Mouse (Mus musculus) layer of hippocampus, adult 9-11 months (tissue): ENCODE measurements around the gene Znrd1as.
"Not testable (repeated sequence)": the region's sequence is repeated elsewhere in the genome, so short reads cannot be mapped to it uniquely, and the experiment has no call there.

ENCODE experiments used
- DNase-seq: peaks from one replicate; pipeline ENCODE4 v3.0.0; 2022

Znrd1as gene

GRCm38 (mm10) chr17:36950981-36951947, 7.1 kb upstream of the Znrd1as start, which contains the start of gene Ppp1r11:
Ppp1r11 (minus strand) TSS chr17:36951741.
- DNase-seq, result peak; percentile 97

GRCm38 (mm10) chr17:36952631-36953030, 5.8 kb upstream of the Znrd1as start:
- no peak for DNase-seq

- DNase-seq, result no peak
These were observed 5.3 kb upstream of the Znrd1as start for GRCm38 (mm10) chr17:36953062-36953461.

- no peak for DNase-seq
These were observed 492 bp downstream of the Znrd1as start for GRCm38 (mm10) chr17:36958884-36959283.

- no peak for DNase-seq
These were observed 2.7 kb downstream of the Znrd1as start for GRCm38 (mm10) chr17:36961125-36961524.

- DNase-seq, result no peak
These were observed 8.5 kb downstream of the Znrd1as start for GRCm38 (mm10) chr17:36966875-36967274.

- no peak for DNase-seq
These were observed 12.0 kb downstream of the Znrd1as start for GRCm38 (mm10) chr17:36970316-36970890.

GRCm38 (mm10) chr17:36971172-36971850, 12.9 kb downstream of the Znrd1as start:
- DNase-seq, result no peak

GRCm38 (mm10) chr17:36972791-36973190, 14.4 kb downstream of the Znrd1as start:
- DNase-seq, result no peak

GRCm38 (mm10) chr17:36973271-36973787, 14.9 kb downstream of the Znrd1as start:
- DNase-seq, result no peak

GRCm38 (mm10) chr17:36981221-36981813, 22.9 kb downstream of the Znrd1as start, which contains the start of gene 2410137M14Rik:
2410137M14Rik (minus strand) TSS chr17:36981237.
- DNase-seq, result no peak

GRCm38 (mm10) chr17:36981845-36982244, 23.5 kb downstream of the Znrd1as start:
- no peak for DNase-seq

GRCm38 (mm10) chr17:36982253-36983155, 24.1 kb downstream of the Znrd1as start:
- DNase-seq, result no peak

- no peak for DNase-seq
These were observed 30.1 kb downstream of the Znrd1as start for GRCm38 (mm10) chr17:36988475-36988874.

GRCm38 (mm10) chr17:36989437-36989836, 31.0 kb downstream of the Znrd1as start, which contains the start of gene H2-M5:
H2-M5 (minus strand) TSS chr17:36989537.
- DNase-seq, result no peak

GRCm38 (mm10) chr17:36990630-36991029, 32.2 kb downstream of the Znrd1as start:
- not testable (repeated sequence) for DNase-seq

GRCm38 (mm10) chr17:36992336-36993104, 34.1 kb downstream of the Znrd1as start:
- DNase-seq, result no peak

- no peak for DNase-seq
These were observed 35.5 kb downstream of the Znrd1as start for GRCm38 (mm10) chr17:36993770-36994325.

- no peak for DNase-seq
These were observed 36.1 kb downstream of the Znrd1as start for GRCm38 (mm10) chr17:36994528-36994927.

- no peak for DNase-seq
These were observed 37.1 kb downstream of the Znrd1as start for GRCm38 (mm10) chr17:36995448-36995847.
